Mouse (Mus musculus): ENCODE measurements around the gene Sox15. TPM values are rescaled to one million over a fixed set of nuclear protein-coding genes. Genes with fewer than 3 reads are reported as not detected.
"Not testable (repeated sequence)": the region's sequence is repeated elsewhere in the genome, so short reads cannot be mapped to it uniquely, and the experiment has no call there.

Gene Sox15
- total and polyA plus RNA-seq, 2 experiments from 2014 or later: not detected

GRCm38 (mm10) chr11:69623006-69623405 is 32.1 kb upstream of the Sox15 start:
- no peak for TF ChIP-seq CTCF (IDR thresholded peaks at IDR 0.05; ENCODE audit: low read depth)
- WGBS: 77% methylated on average over 4 of the region's 4 CpGs
- ATAC-seq: no peak

GRCm38 (mm10) chr11:69624339-69624738 is 30.8 kb upstream of the Sox15 start:
- DNase-seq; H3K4me2 ChIP-seq (ENCODE audit: low read depth); H3K4me1 ChIP-seq (ENCODE audit: insufficient read depth): not testable (repeated sequence)

More at GRCm38 (mm10) chr11:69623006-69623405, 32.1 kb upstream of the Sox15 start:
- peak overlapping the region; percentile 63 for H3K4me2 ChIP-seq (ENCODE audit: low read depth)
- H3K36me3 ChIP-seq (ENCODE audit: insufficient read depth): no peaks in the 10 kb centered on the region
- no peaks in the 10 kb centered on the region for H3K9me3 ChIP-seq (ENCODE audit: low read length)
- H3K4me1 ChIP-seq (ENCODE audit: insufficient read depth): peaks cover 9% of the 10 kb centered on the region
- no peaks in the 10 kb centered on the region for H3K27me3 ChIP-seq (ENCODE audit: insufficient read depth, low read length)
- no peak for DNase-seq
- H3K27ac ChIP-seq (ENCODE audit: low read depth, low read length): peak overlapping the region; percentile 50; the same call in 1 of the 2 replicates
- peak overlapping the region; percentile 50; the same call in 1 of the 2 replicates for H3K4me3 ChIP-seq (ENCODE audit: low read depth, low read length)
- H3K9ac ChIP-seq: peak overlapping the region; percentile 69

DNA sequence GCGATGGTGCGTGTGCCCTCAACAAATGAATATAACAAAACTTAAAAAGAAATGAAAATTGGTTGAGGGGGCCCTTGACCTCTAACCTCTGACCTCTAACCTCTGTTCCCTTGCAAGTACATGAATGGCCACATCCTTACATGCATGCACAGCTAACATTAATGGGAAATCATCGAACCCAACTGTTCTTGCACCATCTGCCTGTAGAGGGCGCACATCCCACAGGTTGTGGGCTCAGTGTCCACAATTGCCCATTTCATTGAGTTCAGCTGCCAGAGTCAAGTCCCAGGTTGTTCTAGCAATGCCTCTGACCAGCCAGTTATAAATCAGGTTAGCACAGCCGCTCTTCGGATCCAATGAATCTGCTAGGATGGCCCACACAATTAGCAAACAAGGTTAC is 26.8 kb upstream of the Sox15 start:
- ATAC-seq: no peak

More at GRCm38 (mm10) chr11:69624339-69624738, 30.8 kb upstream of the Sox15 start:
- WGBS: 91% methylated on average over 2 of the region's 2 CpGs
- not testable (repeated sequence) for H3K27me3 ChIP-seq (ENCODE audit: insufficient read depth, low read length); H3K4me3 ChIP-seq (ENCODE audit: low read depth, low read length); H3K9me3 ChIP-seq (ENCODE audit: low read length); H3K36me3 ChIP-seq (ENCODE audit: insufficient read depth); ATAC-seq; H3K27ac ChIP-seq (ENCODE audit: low read depth, low read length); H3K9ac ChIP-seq

GRCm38 (mm10) chr11:69629802-69630201 is 25.3 kb upstream of the Sox15 start:
- H3K27me3 ChIP-seq (ENCODE audit: insufficient read depth, low read length): no peaks in the 10 kb centered on the region
- TF ChIP-seq CTCF (IDR thresholded peaks at IDR 0.05; ENCODE audit: low read depth): peak; percentile 44
- H3K4me1 ChIP-seq (ENCODE audit: insufficient read depth): peaks cover 10% of the 10 kb centered on the region
- no peak for DNase-seq
- ATAC-seq: no peak
- no peaks in the 10 kb centered on the region for H3K36me3 ChIP-seq (ENCODE audit: insufficient read depth)
- 69% methylated on average over 1 of the region's 1 CpGs for WGBS
- no peak overlapping the region for H3K27ac ChIP-seq (ENCODE audit: low read depth, low read length)
- no peak overlapping the region for H3K4me2 ChIP-seq (ENCODE audit: low read depth)
- H3K4me3 ChIP-seq (ENCODE audit: low read depth, low read length): no peak overlapping the region
- H3K9me3 ChIP-seq (ENCODE audit: low read length): no peaks in the 10 kb centered on the region
- no peak overlapping the region for H3K9ac ChIP-seq

More for the DNA sequence above, 26.8 kb upstream of the Sox15 start:
- peaks cover under 1% of the 10 kb centered on the region; the same call in 1 of the 2 replicates for H3K4me1 ChIP-seq (ENCODE audit: insufficient read depth)
- TF ChIP-seq CTCF (IDR thresholded peaks at IDR 0.05; ENCODE audit: low read depth): peak; percentile 88
- no peaks in the 10 kb centered on the region for H3K27me3 ChIP-seq (ENCODE audit: insufficient read depth, low read length)
- 34% methylated on average over 6 of the region's 6 CpGs for WGBS
- H3K4me3 ChIP-seq (ENCODE audit: low read depth, low read length): no peak overlapping the region
- DNase-seq: peak; percentile 73
- no peak overlapping the region for H3K27ac ChIP-seq (ENCODE audit: low read depth, low read length)
- no peak overlapping the region for H3K4me2 ChIP-seq (ENCODE audit: low read depth)
- no peaks in the 10 kb centered on the region for H3K36me3 ChIP-seq (ENCODE audit: insufficient read depth)
- H3K9ac ChIP-seq: no peak overlapping the region
- no peaks in the 10 kb centered on the region for H3K9me3 ChIP-seq (ENCODE audit: low read length)

DNA sequence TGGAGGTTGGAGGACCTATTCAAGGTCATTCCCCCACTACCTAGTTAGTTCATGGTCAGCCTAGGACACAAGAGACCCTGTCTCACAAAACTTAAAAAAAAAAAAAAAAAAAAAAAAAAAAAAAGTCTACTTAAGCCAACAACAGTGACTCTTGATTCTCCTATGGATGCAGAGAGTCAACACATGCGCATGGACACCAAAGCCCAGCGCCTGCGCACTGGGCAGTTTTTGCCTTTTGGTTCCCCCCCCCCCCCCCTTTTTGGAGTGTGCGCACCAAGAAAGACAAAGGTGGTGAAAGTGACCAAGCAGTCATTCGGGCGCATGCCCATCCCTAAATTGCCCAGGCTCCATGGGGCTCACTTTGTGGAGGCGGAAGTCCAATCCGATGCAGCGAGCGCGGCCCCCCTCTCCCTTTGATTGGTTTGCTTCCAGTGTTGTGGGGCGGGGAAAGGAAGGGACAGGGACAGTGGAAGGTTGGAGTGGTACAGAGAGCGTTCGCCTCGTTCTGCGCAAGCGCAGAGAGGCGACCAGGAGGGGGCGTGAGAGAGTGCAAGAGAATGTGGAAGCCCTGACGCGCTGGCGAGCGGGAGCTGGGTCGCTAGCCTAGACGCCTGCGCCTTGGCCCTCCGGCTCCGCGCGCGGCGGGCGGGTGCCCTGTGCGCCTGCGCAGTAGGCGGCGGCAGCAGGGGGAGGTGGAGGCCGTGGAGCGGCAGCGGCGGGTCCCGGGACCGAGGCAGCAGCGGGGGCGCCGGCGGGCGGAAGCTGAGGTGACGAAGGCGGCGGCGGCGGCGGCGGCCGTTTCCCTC is 22.6 kb upstream of the Sox15 start, which contains the start of gene Fxr2:
TSS of gene Fxr2 (plus strand) at position 707 of the 806 bp plus-strand sequence.
- Histone ChIP-seq H3K4me1 (ENCODE audit: insufficient read depth) (peaks cover 24% of the 10 kb centered on the region), H3K9me3 (ENCODE audit: low read length) (no peaks in the 10 kb centered on the region), H3K27ac (ENCODE audit: low read depth, low read length) (peak within 1 kb of the TSS; percentile 93), H3K36me3 (ENCODE audit: insufficient read depth) (no peaks in the 10 kb centered on the region), H3K4me2 (ENCODE audit: low read depth) (peak within 1 kb of the TSS; percentile 75), H3K9ac (peak within 1 kb of the TSS; percentile 87), H3K4me3 (ENCODE audit: low read depth, low read length) (peak within 1 kb of the TSS; percentile 89), H3K27me3 (ENCODE audit: insufficient read depth, low read length) (no peaks in the 10 kb centered on the region)
- DNase-seq: peak; percentile 100
- peak; percentile 97 for ATAC-seq
- TF ChIP-seq CTCF (IDR thresholded peaks at IDR 0.05; ENCODE audit: low read depth): peak; percentile 90
- 3% methylated on average over 39 of the region's 56 CpGs for WGBS

DNA sequence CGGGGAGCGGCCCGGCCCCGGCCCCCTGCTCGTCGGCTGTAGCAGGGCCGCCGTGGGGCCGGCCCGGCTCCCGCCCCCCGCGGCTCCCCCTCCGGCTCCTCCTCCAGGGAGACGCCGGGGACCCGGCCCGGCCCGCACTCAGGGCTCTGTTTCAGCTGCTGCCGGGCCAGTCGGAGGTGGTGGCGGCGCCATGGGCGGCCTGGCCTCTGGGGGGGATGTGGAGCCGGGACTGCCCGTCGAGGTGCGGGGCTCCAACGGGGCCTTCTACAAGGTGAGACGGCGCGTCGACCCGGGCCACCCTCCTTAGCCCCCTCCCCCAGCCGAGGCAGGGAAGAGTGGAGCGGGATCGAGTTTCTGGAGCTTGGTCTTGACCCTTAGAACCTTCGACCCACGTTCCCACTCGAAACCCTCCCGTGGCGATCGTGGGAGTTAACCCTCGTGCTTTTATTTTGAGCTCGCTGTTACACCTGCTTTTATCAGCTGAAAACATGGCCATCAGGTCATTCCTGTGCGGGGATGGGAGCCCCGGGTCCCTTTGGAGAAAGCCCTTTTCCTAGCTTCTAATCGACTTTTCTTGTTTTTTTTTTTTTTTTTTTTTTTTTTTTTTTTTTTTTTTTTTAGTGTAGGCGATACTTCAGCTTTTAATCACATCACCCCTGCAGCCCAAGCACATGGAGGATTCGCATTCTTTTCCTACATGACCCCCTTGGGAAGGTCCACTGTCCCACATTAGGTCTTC is 21.8 kb upstream of the Sox15 start:
- H3K4me3 ChIP-seq (ENCODE audit: low read depth, low read length): peak overlapping the region; percentile 89
- no peak for TF ChIP-seq CTCF (IDR thresholded peaks at IDR 0.05; ENCODE audit: low read depth)
- H3K27ac ChIP-seq (ENCODE audit: low read depth, low read length): peak overlapping the region; percentile 93
- peak overlapping the region; percentile 75 for H3K4me2 ChIP-seq (ENCODE audit: low read depth)
- ATAC-seq (peak; percentile 44), DNase-seq (peak; percentile 14)
- H3K4me1 ChIP-seq (ENCODE audit: insufficient read depth): peaks cover 24% of the 10 kb centered on the region
- H3K27me3 ChIP-seq (ENCODE audit: insufficient read depth, low read length): no peaks in the 10 kb centered on the region
- no peaks in the 10 kb centered on the region for H3K36me3 ChIP-seq (ENCODE audit: insufficient read depth)
- no peaks in the 10 kb centered on the region for H3K9me3 ChIP-seq (ENCODE audit: low read length)
- peak overlapping the region; percentile 87 for H3K9ac ChIP-seq
- WGBS: under 1% methylated on average over 34 of the region's 50 CpGs

Data from forebrain, postnatal 0 days (tissue).